Mouse (Mus musculus): ENCODE data around the gene BC003965.

BC003965 gene

GRCm38 (mm10) chr17:25184129-25184691 is at the start of gene BC003965:
Gene BC003965 (plus strand): TSS chr17:25184554.
- peak; percentile 96 to 98 for DNase-seq (ENCODE audit: low read depth in 2 of 2, low spot score in 2 of 2)

- DNase-seq (ENCODE audit: low read depth in 2 of 2, low spot score in 2 of 2) = no peak
Observed at GRCm38 (mm10) chr17:25135622-25136021, 48.7 kb upstream of the BC003965 start.

- DNase-seq (ENCODE audit: low read depth in 2 of 2, low spot score in 2 of 2) = no peak
Observed at GRCm38 (mm10) chr17:25138803-25139202, 45.6 kb upstream of the BC003965 start.

GRCm38 (mm10) chr17:25139960-25140359 is 44.4 kb upstream of the BC003965 start:
- no peak for DNase-seq (ENCODE audit: low read depth in 2 of 2, low spot score in 2 of 2)

- no peak for DNase-seq (ENCODE audit: low read depth in 2 of 2, low spot score in 2 of 2)
Observed at GRCm38 (mm10) chr17:25162161-25162560, 22.2 kb upstream of the BC003965 start, which contains the start of gene Ccdc154. Gene Ccdc154 (plus strand): TSS chr17:25162461.

- DNase-seq (ENCODE audit: low read depth in 2 of 2, low spot score in 2 of 2) = no peak
Observed at GRCm38 (mm10) chr17:25163387-25163786, 21.0 kb upstream of the BC003965 start.

- DNase-seq (ENCODE audit: low read depth in 2 of 2, low spot score in 2 of 2) = no peak
Observed at GRCm38 (mm10) chr17:25164770-25165169, 19.6 kb upstream of the BC003965 start.

GRCm38 (mm10) chr17:25165970-25166671 is 18.2 kb upstream of the BC003965 start:
- DNase-seq (ENCODE audit: low read depth in 2 of 2, low spot score in 2 of 2) = no peak

GRCm38 (mm10) chr17:25169706-25170105 is 14.6 kb upstream of the BC003965 start:
- no peak for DNase-seq (ENCODE audit: low read depth in 2 of 2, low spot score in 2 of 2)

GRCm38 (mm10) chr17:25172558-25172957 is 11.8 kb upstream of the BC003965 start:
- DNase-seq (ENCODE audit: low read depth in 2 of 2, low spot score in 2 of 2) = no peak

- DNase-seq (ENCODE audit: low read depth in 2 of 2, low spot score in 2 of 2) = no peak
Observed at GRCm38 (mm10) chr17:25175411-25175810, 8.9 kb upstream of the BC003965 start, which contains the start of gene Gm38655. Gene Gm38655 (minus strand): TSS chr17:25175471.

- DNase-seq (ENCODE audit: low read depth in 2 of 2, low spot score in 2 of 2) = no peak
Observed at GRCm38 (mm10) chr17:25183232-25183631, 1.1 kb upstream of the BC003965 start.

GRCm38 (mm10) chr17:25184961-25185360 is 607 bp downstream of the BC003965 start:
- no peak for DNase-seq (ENCODE audit: low read depth in 2 of 2, low spot score in 2 of 2)

- no peak for DNase-seq (ENCODE audit: low read depth in 2 of 2, low spot score in 2 of 2)
Observed at GRCm38 (mm10) chr17:25187784-25188149, 3.4 kb downstream of the BC003965 start.

GRCm38 (mm10) chr17:25188150-25189031 is 4.0 kb downstream of the BC003965 start, which contains the start of gene Unkl:
Gene Unkl (plus strand): TSS chr17:25188397.
- peak; percentile 62 to 70 for DNase-seq (ENCODE audit: low read depth in 2 of 2, low spot score in 2 of 2)

- DNase-seq (ENCODE audit: low read depth in 2 of 2, low spot score in 2 of 2) = peak in 1 of 2 experiments; percentile 11
Observed at GRCm38 (mm10) chr17:25189091-25189490, 4.7 kb downstream of the BC003965 start.

GRCm38 (mm10) chr17:25202401-25202800 is 18.0 kb downstream of the BC003965 start:
- no peak for DNase-seq (ENCODE audit: low read depth in 2 of 2, low spot score in 2 of 2)

GRCm38 (mm10) chr17:25210006-25210405 is 25.7 kb downstream of the BC003965 start:
- no peak for DNase-seq (ENCODE audit: low read depth in 2 of 2, low spot score in 2 of 2)

- no peak for DNase-seq (ENCODE audit: low read depth in 2 of 2, low spot score in 2 of 2)
Observed at GRCm38 (mm10) chr17:25210680-25211466, 26.5 kb downstream of the BC003965 start.

- DNase-seq (ENCODE audit: low read depth in 2 of 2, low spot score in 2 of 2) = no peak
Observed at GRCm38 (mm10) chr17:25211705-25212104, 27.4 kb downstream of the BC003965 start.

- no peak for DNase-seq (ENCODE audit: low read depth in 2 of 2, low spot score in 2 of 2)
Observed at GRCm38 (mm10) chr17:25215431-25215830, 31.1 kb downstream of the BC003965 start.
